Mouse (Mus musculus) cerebellum, postnatal 36 days (tissue): ENCODE data around the gene Gm28035.

Experiments
- DNase-seq, 2 experiments: peaks; one replicate each; pipeline ENCODE4 v3.0.0; 2021 to 2022; ENCODE audit warnings: mixed read lengths in 2 of 2

Gene Gm28035

GRCm38 (mm10) chr2:30309351-30309750 is 69.0 kb downstream of the Gm28035 start:
- DNase-seq: no peak

GRCm38 (mm10) chr2:30311481-30311880 is 71.1 kb downstream of the Gm28035 start:
- DNase-seq: no peak

GRCm38 (mm10) chr2:30316136-30316535 is 75.8 kb downstream of the Gm28035 start:
- no peak for DNase-seq

DNA sequence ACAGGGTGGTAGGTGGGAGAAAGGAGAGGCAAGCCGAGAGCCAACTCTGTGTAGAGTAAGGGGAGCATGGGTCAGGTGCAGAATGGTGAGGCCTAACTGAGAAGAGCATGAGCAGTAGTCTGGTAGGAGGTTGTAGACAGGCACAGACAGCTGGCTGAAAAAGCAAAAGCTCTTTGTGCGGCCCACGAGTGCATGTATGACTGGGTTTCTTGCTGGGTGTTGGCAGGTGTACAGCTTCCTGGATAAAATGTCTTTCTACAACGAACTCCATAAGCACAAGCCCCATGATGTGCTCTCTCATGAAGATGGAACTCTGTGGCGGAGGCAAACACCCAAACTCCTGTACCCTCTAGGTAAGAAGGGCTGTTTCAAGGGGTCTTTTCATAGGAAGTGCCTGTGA is 76.6 kb downstream of the Gm28035 start:
- DNase-seq: no peak

GRCm38 (mm10) chr2:30319260-30319659 is 78.9 kb downstream of the Gm28035 start:
- DNase-seq: no peak

DNA sequence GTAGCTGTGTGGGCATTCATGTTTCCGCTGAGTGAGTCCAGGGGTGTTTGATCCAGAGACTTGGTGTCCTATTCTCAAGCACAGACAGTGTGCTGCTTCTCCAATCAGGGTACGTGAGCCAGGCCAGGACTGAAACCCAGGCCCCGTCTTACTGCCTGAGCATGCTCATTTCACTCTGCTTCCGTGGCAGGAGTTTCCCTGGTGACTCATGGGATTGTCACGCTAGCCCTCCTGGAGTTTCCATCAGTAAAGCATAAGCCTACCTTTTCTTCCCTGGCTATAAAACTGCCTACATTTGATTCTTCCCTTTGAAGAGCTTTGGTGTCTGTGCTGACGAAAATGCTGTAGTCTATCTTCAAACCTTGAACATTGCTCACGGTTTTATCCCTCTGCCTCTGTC is 82.7 kb downstream of the Gm28035 start:
- DNase-seq: no peak

- no peak for DNase-seq
Measured at GRCm38 (mm10) chr2:30325296-30325695, 84.9 kb downstream of the Gm28035 start.

- peak in 1 of 2 experiments; percentile 33 for DNase-seq
Measured at GRCm38 (mm10) chr2:30327276-30327675, 86.9 kb downstream of the Gm28035 start.

DNA sequence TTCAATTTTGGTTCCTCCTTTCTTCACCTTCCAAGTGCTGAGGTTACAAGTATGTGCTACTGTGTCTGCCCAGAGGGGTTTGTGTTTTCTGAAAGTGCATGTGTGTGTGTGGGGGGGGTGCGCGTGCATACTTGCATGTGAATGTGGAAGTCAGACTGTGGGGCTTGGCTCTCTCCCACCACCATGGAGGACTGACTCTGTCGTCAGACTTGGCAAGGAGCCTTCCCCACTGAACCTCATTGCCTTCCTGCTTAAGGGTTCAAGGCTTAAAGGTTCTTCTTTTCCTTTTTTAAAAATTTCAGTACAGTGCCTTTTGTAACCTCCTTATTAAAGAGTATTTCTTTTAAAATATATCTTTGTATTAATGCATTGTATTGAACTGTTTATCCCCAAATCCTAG is 88.4 kb downstream of the Gm28035 start:
- no peak for DNase-seq
